Mouse (Mus musculus): ENCODE data around the gene Gal3st2c. TPM values are rescaled to one million over a fixed set of nuclear protein-coding genes. Genes with fewer than 3 reads are reported as not detected.
"Not testable (repeated sequence)": the region's sequence is repeated elsewhere in the genome, so short reads cannot be mapped to it uniquely, and the experiment has no call there.

Gal3st2c gene
- total RNA-seq (2021): under 1 TPM; 0.05 TPM

- intact Hi-C loops (cut with DNase I): loop anchor here (5.0 kb wide), 1 partner anchor 68 kb away; no protein-coding TSS in a partner anchor
- not testable (repeated sequence) for DNase-seq (ENCODE audit: low spot score in 2 of 2)
These were observed at the start of gene Gal3st2c for GRCm38 (mm10) chr1:93990209-93990608. TSS of gene Gal3st2c (plus strand) at chr1:93990509.

DNA sequence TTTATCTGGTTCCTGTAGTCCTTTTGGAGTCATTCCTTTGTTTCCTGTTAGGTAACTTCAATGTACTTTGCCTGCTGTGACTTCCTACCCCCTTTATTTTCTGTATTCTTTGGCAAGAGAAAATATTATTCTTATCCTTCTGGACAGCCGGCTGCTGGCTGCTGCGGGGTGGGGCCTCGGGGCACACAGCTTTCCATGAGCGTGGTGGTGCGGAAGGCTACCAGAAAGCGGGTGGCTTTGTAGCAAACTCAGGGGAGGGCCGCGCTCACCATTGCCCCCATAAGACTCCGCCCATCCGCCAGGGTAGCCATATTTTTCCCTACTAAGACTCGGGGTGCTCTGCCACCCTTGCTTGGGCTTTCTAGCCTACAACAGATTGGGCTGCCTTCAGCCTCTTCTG is 41.2 kb upstream of the Gal3st2c start:
- intact Hi-C loops (cut with DNase I); DNase-seq (ENCODE audit: low spot score in 2 of 2): not testable (repeated sequence)

- intact Hi-C loops (cut with DNase I); DNase-seq (ENCODE audit: low spot score in 2 of 2): not testable (repeated sequence)
These were observed 23.8 kb upstream of the Gal3st2c start for GRCm38 (mm10) chr1:93966489-93966888.

GRCm38 (mm10) chr1:93970380-93970779 is 19.9 kb upstream of the Gal3st2c start:
- intact Hi-C loops (cut with DNase I); DNase-seq (ENCODE audit: low spot score in 2 of 2): not testable (repeated sequence)

DNA sequence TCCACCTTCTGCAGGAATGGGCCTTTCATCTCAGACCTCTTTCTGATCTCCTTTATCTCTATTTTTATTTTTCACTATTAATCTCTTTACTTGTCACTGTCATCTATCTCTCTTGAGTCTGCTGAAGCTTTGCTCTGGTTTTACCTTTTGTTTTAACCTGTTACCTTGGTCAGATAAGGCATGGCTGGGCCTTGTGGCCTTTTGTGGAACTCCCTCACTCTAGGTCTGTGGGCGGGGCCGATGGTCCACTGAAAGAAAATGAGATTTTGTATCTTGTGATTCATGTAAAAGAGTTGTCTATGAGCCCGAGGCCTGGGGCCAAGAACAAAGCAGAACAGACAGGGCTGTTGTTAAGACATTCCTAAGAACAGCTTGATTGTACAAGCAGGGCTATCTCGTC is 19.5 kb upstream of the Gal3st2c start:
- intact Hi-C loops (cut with DNase I); DNase-seq (ENCODE audit: low spot score in 2 of 2): not testable (repeated sequence)

DNA sequence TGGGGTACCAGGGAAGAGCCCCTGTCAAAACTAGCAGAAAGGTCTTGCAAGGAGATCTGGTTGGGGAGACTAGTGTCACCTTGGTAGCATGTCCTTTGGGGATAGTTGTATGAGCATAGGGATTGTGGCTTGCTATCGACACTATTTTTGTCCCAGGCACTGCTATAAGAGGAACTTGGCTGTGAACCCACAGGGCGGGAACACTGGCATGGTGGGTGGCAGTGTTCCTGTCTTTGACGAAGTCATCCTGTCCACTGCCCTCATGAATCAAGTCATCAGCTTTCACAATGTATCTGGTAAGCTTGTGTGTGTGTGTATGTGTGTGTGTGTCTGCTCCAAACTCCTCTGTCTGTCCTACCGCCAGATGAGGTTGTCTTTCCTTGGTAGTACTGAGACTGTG is 14.5 kb upstream of the Gal3st2c start:
- intact Hi-C loops (cut with DNase I); DNase-seq (ENCODE audit: low spot score in 2 of 2): not testable (repeated sequence)

- DNase-seq (ENCODE audit: low spot score in 2 of 2); intact Hi-C loops (cut with DNase I): not testable (repeated sequence)
These were observed 12.0 kb upstream of the Gal3st2c start for GRCm38 (mm10) chr1:93978287-93978686.

DNA sequence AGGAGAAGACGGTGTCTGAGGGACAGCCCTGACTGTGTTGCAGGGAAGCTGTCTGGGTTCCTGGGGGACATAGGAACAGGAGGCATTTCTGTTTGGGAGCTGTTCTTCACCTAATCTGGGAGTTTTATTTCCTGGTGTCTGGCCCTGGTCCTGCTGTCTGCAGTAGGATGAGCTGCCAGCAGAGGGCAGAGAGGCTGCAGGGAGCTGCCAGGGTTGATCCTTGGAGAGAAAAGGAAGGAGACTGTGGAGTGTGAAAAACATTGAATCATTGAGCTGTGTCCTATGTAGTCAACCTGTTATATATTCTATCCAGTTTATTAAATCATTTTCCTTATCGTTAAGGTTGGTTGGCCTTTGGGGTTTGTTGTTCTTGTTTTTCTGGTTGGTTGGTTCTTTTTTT is 9.4 kb upstream of the Gal3st2c start:
- DNase-seq (ENCODE audit: low spot score in 2 of 2); intact Hi-C loops (cut with DNase I): not testable (repeated sequence)

DNA sequence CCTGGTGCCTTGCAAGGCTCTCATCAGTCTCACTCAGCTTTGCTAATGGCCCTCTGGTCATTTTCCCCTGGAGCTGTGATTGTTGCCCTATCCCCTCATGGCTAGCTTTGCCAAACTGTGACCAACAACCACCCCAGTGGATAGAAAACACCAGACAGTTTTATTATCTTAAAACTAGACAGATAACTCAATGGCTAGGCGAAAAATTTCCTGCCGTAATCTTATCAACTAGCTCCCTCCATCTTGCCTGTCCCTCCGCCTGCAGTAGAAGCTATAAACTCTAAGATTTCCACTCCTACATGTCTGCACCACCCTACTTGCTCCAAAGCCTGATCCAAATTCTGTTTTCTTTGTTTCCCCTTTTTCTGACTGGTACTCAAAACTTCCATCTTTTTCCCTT is 4.1 kb upstream of the Gal3st2c start:
- intact Hi-C loops (cut with DNase I): loop anchor here (5.0 kb wide), 1 partner anchor 91 kb away; no protein-coding TSS in a partner anchor
- DNase-seq (ENCODE audit: low spot score in 2 of 2): no peak

- intact Hi-C loops (cut with DNase I): loop anchor here (5.0 kb wide), 1 partner anchor 89 kb away; no protein-coding TSS in a partner anchor
- DNase-seq (ENCODE audit: low spot score in 2 of 2): no peak
These were observed 1.5 kb upstream of the Gal3st2c start for GRCm38 (mm10) chr1:93988786-93989185.

DNA sequence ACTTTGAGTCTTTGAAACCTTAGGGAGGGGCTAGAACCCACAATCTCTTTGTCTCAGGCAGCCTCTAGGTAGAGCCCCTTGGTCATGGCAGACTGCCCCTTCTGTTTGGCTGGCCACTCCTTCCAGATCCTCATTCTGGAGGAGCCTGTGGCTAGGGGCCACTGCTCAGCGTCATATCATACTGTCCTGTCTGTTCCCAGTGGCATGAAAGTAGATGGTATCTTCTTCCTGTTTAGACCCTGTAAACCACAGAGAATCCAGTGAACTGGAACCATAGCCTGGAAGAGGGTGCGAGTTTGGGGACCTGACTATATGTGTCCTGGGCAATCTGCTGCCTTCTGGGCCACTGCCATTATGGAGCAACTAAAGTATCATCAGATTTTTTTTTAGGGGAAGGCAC is 759 bp downstream of the Gal3st2c start:
- intact Hi-C loops (cut with DNase I): loop anchor here (5.0 kb wide), 1 partner anchor 69 kb away; no protein-coding TSS in a partner anchor
- not testable (repeated sequence) for DNase-seq (ENCODE audit: low spot score in 2 of 2)

- intact Hi-C loops (cut with DNase I): loop anchor here (5.0 kb wide), 1 partner anchor 69 kb away; no protein-coding TSS in a partner anchor
- not testable (repeated sequence) for DNase-seq (ENCODE audit: low spot score in 2 of 2)
These were observed 1.2 kb downstream of the Gal3st2c start for GRCm38 (mm10) chr1:93991491-93991890.

GRCm38 (mm10) chr1:94001023-94001422 is 10.7 kb downstream of the Gal3st2c start:
- DNase-seq (ENCODE audit: low spot score in 2 of 2): no peak
- intact Hi-C loops (cut with DNase I): no loop called here

DNA sequence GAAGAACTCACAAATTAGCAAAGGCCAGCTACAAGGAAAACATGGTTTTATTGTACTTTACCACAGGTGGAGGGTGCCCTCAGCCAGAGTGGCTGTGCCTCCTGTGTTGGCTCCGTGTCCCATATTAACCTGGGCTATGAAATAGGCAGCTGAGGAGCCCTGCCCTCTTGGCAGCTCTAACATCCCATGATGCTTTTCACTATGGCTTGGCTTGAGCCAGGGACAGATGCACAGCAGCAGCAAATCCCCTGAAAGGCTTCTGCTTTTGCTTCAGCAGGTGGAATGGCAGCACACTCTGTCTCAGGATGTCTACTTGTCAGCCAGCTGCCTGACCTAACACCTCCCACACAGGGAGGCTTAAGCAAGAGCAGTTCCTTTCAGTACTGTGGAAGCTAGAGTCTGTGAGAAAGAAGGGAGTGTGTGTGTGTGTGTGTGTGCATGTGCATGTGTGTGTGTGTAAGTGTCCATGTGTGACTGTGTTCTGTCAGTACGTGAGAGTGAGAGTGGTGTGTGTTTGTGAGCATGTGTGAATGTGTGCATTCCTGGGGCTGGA is 15.7 kb downstream of the Gal3st2c start:
- intact Hi-C loops (cut with DNase I): not testable (repeated sequence)
- DNase-seq (ENCODE audit: low spot score in 2 of 2): peak; percentile 32 to 39

GRCm38 (mm10) chr1:94008826-94009225 is 18.5 kb downstream of the Gal3st2c start:
- intact Hi-C loops (cut with DNase I): not testable (repeated sequence)
- DNase-seq (ENCODE audit: low spot score in 2 of 2): peak; percentile 78 to 81

DNA sequence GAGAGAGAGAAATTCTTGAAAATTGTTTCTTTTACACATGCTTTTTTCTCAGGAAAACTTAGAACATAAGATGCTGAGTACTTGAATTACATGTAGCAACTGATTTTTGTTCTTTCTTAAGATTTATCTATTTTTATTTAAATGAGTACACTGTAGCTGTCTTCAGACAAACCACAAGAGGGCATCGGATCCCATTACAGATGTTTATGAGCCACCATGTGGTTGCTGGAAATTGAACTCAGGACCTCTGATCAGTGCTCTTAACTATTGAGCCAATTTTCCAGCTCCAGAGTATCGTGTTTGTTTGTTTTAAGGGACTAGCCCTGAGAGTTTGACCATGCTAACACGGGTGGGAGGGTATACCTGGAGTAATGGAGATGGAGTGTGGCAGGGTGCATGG is 21.3 kb downstream of the Gal3st2c start:
- intact Hi-C loops (cut with DNase I): loop anchor here (10.0 kb wide), 1 partner anchor 63 kb away; no protein-coding TSS in a partner anchor
- DNase-seq (ENCODE audit: low spot score in 2 of 2): no peak

DNA sequence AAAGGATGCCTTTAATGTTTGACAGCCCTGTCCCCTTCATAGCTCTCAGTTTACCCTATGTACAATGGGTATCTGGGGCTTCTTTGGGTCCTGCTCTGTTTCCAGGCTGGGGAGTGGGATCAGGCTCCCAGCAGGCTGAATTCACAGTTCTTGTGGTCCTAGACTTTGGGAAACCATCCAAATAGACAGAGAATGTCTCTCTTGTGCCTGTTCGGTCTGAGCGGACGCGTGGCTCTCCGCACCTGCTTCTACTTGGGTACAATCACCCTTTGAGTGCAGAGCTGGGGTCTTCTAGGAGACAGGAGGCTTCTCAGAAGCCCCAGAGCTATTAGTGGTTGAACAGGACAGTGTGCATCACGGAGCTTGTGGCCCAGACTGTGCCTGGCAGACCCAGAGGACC is 29.8 kb downstream of the Gal3st2c start, which contains the start of gene Neu4:
Neu4 (plus strand) TSS at position 301 of the 400 bp plus-strand sequence.
- intact Hi-C loops (cut with DNase I): no loop called here
- DNase-seq (ENCODE audit: low spot score in 2 of 2): no peak

- intact Hi-C loops (cut with DNase I): no loop called here
- DNase-seq (ENCODE audit: low spot score in 2 of 2): no peak
These were observed 37.3 kb downstream of the Gal3st2c start for GRCm38 (mm10) chr1:94027506-94028108.

DNA sequence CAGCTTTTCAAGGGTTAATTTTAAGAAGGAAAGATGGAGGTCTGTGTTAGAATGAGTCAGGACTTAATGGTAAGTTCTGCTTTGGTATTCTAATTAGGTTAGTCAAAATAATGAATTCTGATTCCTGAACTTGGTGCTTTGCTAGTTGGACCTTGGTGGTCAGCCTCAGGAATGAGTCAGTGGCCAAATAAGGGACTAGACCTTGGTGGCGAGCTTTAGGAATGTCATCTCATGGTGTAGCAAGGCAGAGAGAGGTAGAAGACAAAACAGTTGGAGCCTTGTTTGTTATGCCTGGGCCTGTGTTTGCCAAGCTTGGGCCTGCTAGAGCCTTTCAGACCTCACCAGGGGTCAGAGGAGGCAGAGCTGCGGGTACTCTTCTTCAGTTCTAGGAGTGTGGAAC is 38.4 kb downstream of the Gal3st2c start:
- intact Hi-C loops (cut with DNase I): no loop called here

DNA sequence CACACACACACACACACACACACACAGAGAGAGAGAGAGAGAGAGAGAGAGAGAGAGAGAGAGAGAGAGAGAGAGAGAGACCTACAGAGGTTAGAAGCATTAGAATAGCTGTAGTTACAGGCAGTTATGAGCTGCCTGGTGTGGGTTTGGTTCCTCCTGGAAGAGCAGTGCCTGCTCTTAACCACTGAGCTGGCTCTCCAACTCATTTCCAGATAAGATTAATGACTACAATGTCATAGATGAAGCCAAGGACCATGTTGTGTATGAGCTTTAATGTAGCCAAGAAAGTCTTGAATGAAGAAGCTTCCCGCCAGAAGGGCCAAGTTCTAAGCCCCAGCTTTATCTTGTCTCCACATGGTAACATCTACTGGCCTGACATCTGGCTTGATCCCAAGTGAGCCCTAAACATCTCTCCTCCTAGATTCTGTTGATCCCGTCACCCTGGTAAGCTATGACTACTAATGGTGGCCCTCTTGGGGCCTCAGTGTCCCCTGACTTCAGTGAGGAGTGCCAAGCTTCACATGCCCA is 42.8 kb downstream of the Gal3st2c start:
- DNase-seq (ENCODE audit: low spot score in 2 of 2): no peak
- intact Hi-C loops (cut with DNase I): no loop called here

More for the DNA sequence above, 38.4 kb downstream of the Gal3st2c start:
- no peak for DNase-seq (ENCODE audit: low spot score in 2 of 2)

Data from left cerebral cortex, postnatal 36 days (tissue).